Comparison of ENCODE assay signal across 8 mouse cellular contexts in genomic region chr8:90871375-90872080, GRCm38 (mm10). TPM values are rescaled to one million over a fixed set of nuclear protein-coding genes. Genes with fewer than 3 reads are reported as not detected.
A peak's percentile ranks its signal among the peaks of the same experiment; 100 is the strongest.
DNase-seq lines count a peak whose midpoint lies in the region; ATAC-seq and TF ChIP-seq lines count a peak whose summit lies in the region.

No protein-coding gene starts in this region.

- no peak for ATAC-seq in forebrain, embryonic 11.5 days (replicated peaks; ENCODE audit: low FRiP score)
- no peak for ATAC-seq in lung, embryonic 14.5 days (ENCODE audit: insufficient read depth)
- no peak; the same call in 1 of the 2 replicates for ATAC-seq in stomach, postnatal 0 days (ENCODE audit: low FRiP score, low TSS enrichment)

- DNase-seq in forebrain, embryonic 10.5 days (ENCODE audit: extremely low spot score, low spot score): no peak
- DNase-seq in forebrain, embryonic 11.5 days (ENCODE audit: low spot score): no peak
- peak; percentile 47 for DNase-seq in testis, postnatal 10 days (ENCODE audit: low spot score)
- DNase-seq in testis, postnatal 14 days (ENCODE audit: low spot score): no peak
- peak; percentile 46 for DNase-seq in lung, embryonic 14.5 days
- DNase-seq in stomach, postnatal 0 days (ENCODE audit: low spot score): peak; percentile 81
- DNase-seq in c-Kit-positive CD71-positive TER-119-positive erythroid progenitor cells, embryonic 14.5 days (ENCODE audit: low spot score): no peak
- DNase-seq in limb, embryonic 10.5 days (ENCODE audit: low spot score): no peak

- peaks cover 27% of the 10 kb centered on the region for H3K27me3 ChIP-seq in forebrain, embryonic 10.5 days (ENCODE audit: poor library complexity, severe bottlenecking)
- no peaks in the 10 kb centered on the region for H3K27me3 ChIP-seq in forebrain, embryonic 11.5 days (ENCODE audit: control insufficient read depth, insufficient read depth, low read length)
- H3K27me3 ChIP-seq in lung, embryonic 14.5 days (ENCODE audit: insufficient read depth, low read length): no peaks in the 10 kb centered on the region
- no peaks in the 10 kb centered on the region for H3K27me3 ChIP-seq in stomach, postnatal 0 days (ENCODE audit: control insufficient read depth, insufficient read depth, low read length)
- no peaks in the 10 kb centered on the region for H3K27me3 ChIP-seq in limb, embryonic 10.5 days (ENCODE audit: low read depth, poor library complexity, severe bottlenecking)

- no peak for TF ChIP-seq CTCF in lung, embryonic 14.5 days (IDR thresholded peaks at IDR 0.05; ENCODE audit: low read depth)
- no peak for TF ChIP-seq CTCF in stomach, postnatal 0 days (IDR thresholded peaks at IDR 0.05; ENCODE audit: low read depth)

- H3K4me1 ChIP-seq in forebrain, embryonic 10.5 days: peaks cover 59% of the 10 kb centered on the region
- peaks cover 29% of the 10 kb centered on the region for H3K4me1 ChIP-seq in forebrain, embryonic 11.5 days (replicated peaks; ENCODE audit: control insufficient read depth, insufficient read depth, low read length)
- H3K4me1 ChIP-seq in lung, embryonic 14.5 days (ENCODE audit: insufficient read depth): peaks cover 16% of the 10 kb centered on the region
- H3K4me1 ChIP-seq in stomach, postnatal 0 days (replicated peaks; ENCODE audit: control insufficient read depth, insufficient read depth): peaks cover 13% of the 10 kb centered on the region
- peaks cover 53% of the 10 kb centered on the region for H3K4me1 ChIP-seq in limb, embryonic 10.5 days

- no peaks in the 10 kb centered on the region for H3K36me3 ChIP-seq in forebrain, embryonic 10.5 days (replicated peaks)
- H3K36me3 ChIP-seq in forebrain, embryonic 11.5 days (ENCODE audit: control insufficient read depth, insufficient read depth, low read length): no peaks in the 10 kb centered on the region
- no peaks in the 10 kb centered on the region for H3K36me3 ChIP-seq in lung, embryonic 14.5 days (ENCODE audit: insufficient read depth)
- H3K36me3 ChIP-seq in stomach, postnatal 0 days (ENCODE audit: control insufficient read depth, insufficient read depth, low read length): no peaks in the 10 kb centered on the region
- H3K36me3 ChIP-seq in limb, embryonic 10.5 days: no peaks in the 10 kb centered on the region; the same call in 1 of the 2 replicates

- 0 out of 2 replicates have a peak overlapping the region, but pooled peaks have one; percentile 2 for H3K27ac ChIP-seq in forebrain, embryonic 10.5 days
- H3K27ac ChIP-seq in forebrain, embryonic 11.5 days (ENCODE audit: low read depth, low read length): no peak overlapping the region
- no peak overlapping the region for H3K27ac ChIP-seq in lung, embryonic 14.5 days (ENCODE audit: low read depth)
- H3K27ac ChIP-seq in stomach, postnatal 0 days (replicated peaks): no peak overlapping the region
- no peak overlapping the region for H3K27ac ChIP-seq in limb, embryonic 10.5 days

- no peak overlapping the region for H3K4me3 ChIP-seq in forebrain, embryonic 10.5 days
- no peak overlapping the region for H3K4me3 ChIP-seq in forebrain, embryonic 11.5 days (ENCODE audit: low read depth, low read length)
- H3K4me3 ChIP-seq in lung, embryonic 14.5 days (ENCODE audit: low read depth, low read length): no peak overlapping the region
- H3K4me3 ChIP-seq in stomach, postnatal 0 days (ENCODE audit: low read depth, low read length): no peak overlapping the region
- H3K4me3 ChIP-seq in limb, embryonic 10.5 days: no peak overlapping the region

- no peak for TF ChIP-seq EP300 in stomach, postnatal 0 days (optimal IDR thresholded peaks at IDR 0.05)

- H3K4me2 ChIP-seq in forebrain, embryonic 11.5 days (ENCODE audit: low read depth, low read length, severe bottlenecking): no peak overlapping the region
- H3K4me2 ChIP-seq in lung, embryonic 14.5 days: no peak overlapping the region
- H3K4me2 ChIP-seq in stomach, postnatal 0 days (replicated peaks; ENCODE audit: low read depth): no peak overlapping the region

- H3K9ac ChIP-seq in forebrain, embryonic 11.5 days (ENCODE audit: low read length): no peak overlapping the region
- no peak overlapping the region for H3K9ac ChIP-seq in lung, embryonic 14.5 days
- no peak overlapping the region for H3K9ac ChIP-seq in stomach, postnatal 0 days (ENCODE audit: low read length)

- 81% methylated on average over 6 of the region's 6 CpGs for WGBS in forebrain, embryonic 10.5 days
- WGBS in forebrain, embryonic 11.5 days: 86% methylated on average over 6 of the region's 6 CpGs
- 47% methylated on average over 6 of the region's 6 CpGs for WGBS in lung, embryonic 14.5 days
- 35% methylated on average over 6 of the region's 6 CpGs for WGBS in stomach, postnatal 0 days
- WGBS in limb, embryonic 10.5 days: 82% methylated on average over 6 of the region's 6 CpGs

- no peaks in the 10 kb centered on the region for H3K9me3 ChIP-seq in forebrain, embryonic 10.5 days
- H3K9me3 ChIP-seq in forebrain, embryonic 11.5 days (ENCODE audit: control insufficient read depth, low read length): no peaks in the 10 kb centered on the region
- no peaks in the 10 kb centered on the region for H3K9me3 ChIP-seq in lung, embryonic 14.5 days (ENCODE audit: low read depth, low read length)
- H3K9me3 ChIP-seq in stomach, postnatal 0 days (ENCODE audit: control insufficient read depth, low read length): no peaks in the 10 kb centered on the region
- no peaks in the 10 kb centered on the region for H3K9me3 ChIP-seq in limb, embryonic 10.5 days (replicated peaks)

RNA-seq across cellular contexts. Expression of gene Chd9, which starts 43.4 kb away (rescaled TPM):
- 28.4 and 33.4 TPM in 2 replicates for polyA plus RNA-seq in forebrain, embryonic 10.5 days (2016; fragmentation: Nextera tagmentation; extraction: Ambion mirVana)
- 47.7 and 52.0 TPM in 2 replicates for polyA plus RNA-seq in forebrain, embryonic 11.5 days (2014; fragmentation: Nextera tagmentation; extraction: Ambion mirVana)
- 72.5 and 75.0 TPM in 2 replicates for polyA plus RNA-seq in lung, embryonic 14.5 days (2014; fragmentation: Nextera tagmentation; extraction: Ambion mirVana)
- 125 and 131 TPM in 2 replicates for polyA plus RNA-seq in stomach, postnatal 0 days (2015; fragmentation: Nextera tagmentation; extraction: Ambion mirVana)
- polyA plus RNA-seq in limb, embryonic 10.5 days (2016; fragmentation: Nextera tagmentation; extraction: Ambion mirVana): 35.8 and 45.5 TPM in 2 replicates

RNA-seq across cellular contexts. Expression of gene Gm19935, which starts 54.3 kb away (rescaled TPM):
- polyA plus RNA-seq in forebrain, embryonic 10.5 days (2016; fragmentation: Nextera tagmentation; extraction: Ambion mirVana): not detected in 2 replicates
- polyA plus RNA-seq in forebrain, embryonic 11.5 days (2014; fragmentation: Nextera tagmentation; extraction: Ambion mirVana): not detected in 2 replicates
- not detected in 2 replicates for polyA plus RNA-seq in lung, embryonic 14.5 days (2014; fragmentation: Nextera tagmentation; extraction: Ambion mirVana)
- polyA plus RNA-seq in stomach, postnatal 0 days (2015; fragmentation: Nextera tagmentation; extraction: Ambion mirVana): 0.13 and 0.35 TPM in 2 replicates
- polyA plus RNA-seq in limb, embryonic 10.5 days (2016; fragmentation: Nextera tagmentation; extraction: Ambion mirVana): not detected in 2 replicates

Comparison
In these comparisons a context has a peak if more than half of its experiments do, and no peak if none do; other contexts are left out.
1. DNase-seq: peak in testis, postnatal 10 days (single experiment), lung, embryonic 14.5 days (single experiment) and stomach, postnatal 0 days (single experiment); none in forebrain, embryonic 10.5 days (single experiment), forebrain, embryonic 11.5 days (single experiment), testis, postnatal 14 days (single experiment), c-Kit-positive CD71-positive TER-119-positive erythroid progenitor cells, embryonic 14.5 days (single experiment) and limb, embryonic 10.5 days (single experiment).